Mouse (Mus musculus) ES-Bruce4 (cell line): ENCODE results near the gene Myo1c.

ENCODE experiments used
- CTCF ChIP-seq: IDR thresholded peaks from one replicate; pipeline ENCODE4 v1.8.1; 2011; ENCODE audit warnings: low read depth, low read length
- EP300 ChIP-seq: IDR thresholded peaks from 2 replicates; pipeline ENCODE4 v1.6.1; 2011; ENCODE audit warnings: low read depth, low read length; ENCODE audit not compliant: insufficient read depth

DNA sequence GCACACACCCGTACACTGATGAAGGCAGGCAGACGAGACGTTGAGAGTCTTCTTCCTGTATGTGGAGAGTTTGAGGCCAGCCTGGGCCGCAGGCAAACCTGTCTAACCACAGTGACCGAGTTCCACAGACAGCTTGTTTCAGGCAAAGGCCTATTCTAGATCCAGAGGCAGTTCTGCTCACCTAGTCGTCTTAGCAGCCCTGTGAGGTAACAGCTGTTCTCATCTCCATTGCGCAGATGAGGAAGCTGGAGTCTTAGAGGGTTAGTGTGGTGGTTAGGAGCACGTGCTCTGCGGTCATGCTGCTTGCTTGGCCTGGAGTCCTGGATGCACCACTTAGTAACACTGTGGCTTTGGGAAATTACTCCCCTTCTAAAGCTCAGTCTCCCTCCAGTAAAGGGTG lies 5.6 kb upstream of the Myo1c start:
- TF ChIP-seq CTCF: no peak
- no peak for TF ChIP-seq EP300
